Mouse (Mus musculus) forebrain, embryonic 14.5 days (tissue): ENCODE measurements at regions not wholly inside any gene's neighbourhood (a gene's known extent, or its start where the extent isn't known, plus 50 kb on each side); places are given as distances from the start of the nearest gene placed in this dataset.

ENCODE experiments used
- ATAC-seq: fragments of 200-750 bp; cut with Nextera tagmentation; 2 replicates; pipeline ENCODE4 v1.8.0; 2017; ENCODE audit warnings: mild to moderate bottlenecking, moderate library complexity
- DNase-seq: peaks from one replicate; pipeline ENCODE4 v3.0.0-alpha.2; 2015; ENCODE audit warnings: low spot score
- H3K27ac ChIP-seq: fragments of 300-500 bp; sonication (generic); 2 replicates; pipeline ENCODE4 v1.5.1; 2014; ENCODE audit warnings: low read depth, mild to moderate bottlenecking, control low read depth, low read length, moderate library complexity
- H3K27me3 ChIP-seq: fragments of 300-500 bp; sonication (generic); replicated peaks from 2 replicates; pipeline ENCODE4 v1.6.1; 2014; ENCODE audit warnings: low read length, control low read depth, mixed read lengths; ENCODE audit not compliant: control insufficient read depth, insufficient read depth
- H3K36me3 ChIP-seq: fragments of 300-500 bp; sonication (generic); 2 replicates; pipeline ENCODE4 v1.6.1; 2014; ENCODE audit warnings: low read length, control low read depth; ENCODE audit not compliant: control insufficient read depth, insufficient read depth
- H3K4me1 ChIP-seq: fragments of 300-500 bp; sonication (generic); 2 replicates; pipeline ENCODE4 v1.6.1; 2014; ENCODE audit warnings: antibody characterized with exemption, low read length, control low read depth; ENCODE audit not compliant: control insufficient read depth, insufficient read depth
- H3K4me2 ChIP-seq: fragments of 300-500 bp; sonication (generic); 2 replicates; pipeline ENCODE4 v1.6.1; 2014; ENCODE audit warnings: mild to moderate bottlenecking, control low read depth, low read length
- H3K4me3 ChIP-seq: fragments of 300-500 bp; sonication (generic); 2 replicates; pipeline ENCODE4 v1.5.1; 2014; ENCODE audit warnings: low read depth, low read length, control low read depth
- H3K9ac ChIP-seq: fragments of 300-500 bp; sonication (generic); 2 replicates; pipeline ENCODE4 v1.6.1; 2014; ENCODE audit warnings: mild to moderate bottlenecking, low read length, control low read depth, moderate library complexity
- H3K9me3 ChIP-seq: fragments of 300-500 bp; sonication (generic); replicated peaks from 2 replicates; pipeline ENCODE4 v1.6.1; 2016; ENCODE audit warnings: low read length, control low read depth, mixed read lengths; ENCODE audit not compliant: control insufficient read depth
- WGBS: fragments of 180-500 bp; shearing (Covaris S2); extraction: QIAGEN DNeasy Blood & Tissue Kit; methylation state at CpG from one replicate; pipeline ENCODE4 v1.1.7; 2014; 5-methylcytosine and 5-hydroxymethylcytosine counted together

- no peaks in the 10 kb centered on the region for H3K36me3 ChIP-seq
- H3K4me2 ChIP-seq: no peak overlapping the region
- H3K9ac ChIP-seq: no peak overlapping the region
- H3K27ac ChIP-seq: no peak overlapping the region
- DNase-seq (peak; percentile 48), ATAC-seq (no peak)
- H3K27me3 ChIP-seq: no peaks in the 10 kb centered on the region
- WGBS: 72% methylated on average over 3 of the region's 3 CpGs
- no peak overlapping the region for H3K4me3 ChIP-seq
- H3K9me3 ChIP-seq: no peaks in the 10 kb centered on the region
- no peaks in the 10 kb centered on the region for H3K4me1 ChIP-seq
Observed at GRCm38 (mm10) chr1:147411816-147412215, 917.3 kb downstream of the Brinp3 start.

DNA sequence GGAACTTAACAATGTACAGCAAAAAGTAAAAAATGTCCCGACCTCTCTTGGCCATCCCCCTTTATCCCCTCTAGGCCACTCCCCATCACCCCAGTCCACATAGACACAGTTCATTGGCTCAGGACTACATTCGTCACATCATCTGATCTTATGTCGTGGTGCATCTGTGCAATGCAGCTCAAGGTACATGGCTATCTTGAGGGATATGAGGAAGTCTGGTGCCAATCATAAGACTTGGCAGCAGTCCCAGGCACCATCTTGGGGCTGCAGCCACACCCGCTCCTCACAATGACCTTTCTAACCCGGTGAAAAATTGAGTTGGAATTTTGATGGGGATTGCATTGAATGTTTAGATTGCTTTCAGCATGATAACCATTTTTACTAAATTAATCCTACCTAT, 945.8 kb downstream of the Brinp3 start:
- 91% methylated on average over 5 of the region's 5 CpGs for WGBS
- Histone ChIP-seq H3K4me2 (no peak overlapping the region), H3K4me1 (no peaks in the 10 kb centered on the region)

GRCm38 (mm10) chr1:147446601-147447000, 952.0 kb downstream of the Brinp3 start:
- ATAC-seq (no peak), DNase-seq (peak; percentile 2)
- no peaks in the 10 kb centered on the region for H3K4me1 ChIP-seq
- no peaks in the 10 kb centered on the region for H3K36me3 ChIP-seq
- H3K4me2 ChIP-seq: no peak overlapping the region
- H3K9me3 ChIP-seq: no peaks in the 10 kb centered on the region
- no peak overlapping the region for H3K27ac ChIP-seq
- H3K9ac ChIP-seq: no peak overlapping the region
- no peak overlapping the region for H3K4me3 ChIP-seq
- 78% methylated on average over 3 of the region's 3 CpGs for WGBS
- H3K27me3 ChIP-seq: no peaks in the 10 kb centered on the region

More for the DNA sequence above, 945.8 kb downstream of the Brinp3 start:
- DNase-seq (no peak), ATAC-seq (no peak)
- Histone ChIP-seq H3K27ac (no peak overlapping the region), H3K27me3 (no peaks in the 10 kb centered on the region), H3K36me3 (no peaks in the 10 kb centered on the region), H3K9ac (no peak overlapping the region), H3K4me3 (no peak overlapping the region), H3K9me3 (no peaks in the 10 kb centered on the region)
